Mouse (Mus musculus) limb, embryonic 15.5 days (tissue): Measurements from ENCODE around the gene Sec1. TPM values are rescaled to one million over a fixed set of nuclear protein-coding genes. Genes with fewer than 3 reads are reported as not detected.

Experiments
- ATAC-seq: fragments of 200-750 bp; cut with Nextera tagmentation; 2 replicates; pipeline ENCODE4 v1.8.0; 2017; ENCODE audit warnings: low read depth, moderate TSS enrichment; ENCODE audit not compliant: insufficient number of reproducible peaks, low FRiP score, low TSS enrichment
- H3K27ac ChIP-seq: fragments of 300-500 bp; sonication (generic); 2 replicates; pipeline ENCODE4 v1.5.1; 2015; ENCODE audit warnings: moderate library complexity, mild to moderate bottlenecking, inconsistent platforms
- H3K27me3 ChIP-seq: fragments of 300-500 bp; sonication (generic); 2 replicates; pipeline ENCODE4 v1.6.1; 2015; ENCODE audit warnings: inconsistent platforms
- H3K36me3 ChIP-seq: fragments of 300-500 bp; sonication (generic); 2 replicates; pipeline ENCODE4 v1.6.1; 2015; ENCODE audit warnings: inconsistent platforms
- H3K4me1 ChIP-seq: fragments of 300-500 bp; sonication (generic); 2 replicates; pipeline ENCODE4 v1.6.1; 2015; ENCODE audit warnings: inconsistent platforms
- H3K4me2 ChIP-seq: fragments of 300-500 bp; sonication (generic); 2 replicates; pipeline ENCODE4 v1.6.1; 2015; ENCODE audit warnings: mild to moderate bottlenecking, inconsistent platforms
- H3K4me3 ChIP-seq: fragments of 300-500 bp; sonication (generic); 2 replicates; pipeline ENCODE4 v1.5.1; 2015; ENCODE audit warnings: mild to moderate bottlenecking, inconsistent platforms
- H3K9ac ChIP-seq: fragments of 300-500 bp; sonication (generic); 2 replicates; pipeline ENCODE4 v1.6.1; 2015; ENCODE audit warnings: inconsistent platforms
- H3K9me3 ChIP-seq: fragments of 300-500 bp; sonication (generic); 2 replicates; pipeline ENCODE4 v1.6.1; 2016; ENCODE audit warnings: inconsistent platforms
- WGBS: fragments of 180-500 bp; shearing (Covaris S2); methylation state at CpG from one replicate; pipeline ENCODE4 v1.1.7; 2015; 5-methylcytosine and 5-hydroxymethylcytosine counted together
- polyA plus RNA-seq: library from polyadenylated mRNA; unstranded; fragments of >200 nt; fragmentation: Nextera tagmentation; extraction: Ambion mirVana; gene quantifications from 2 replicates; pipeline ENCODE4 v1.2.1, GENCODE M21; 2015

The Sec1 gene
- polyA plus RNA-seq, 1 experiment from 2014 or later, result 0.56 TPM

DNA sequence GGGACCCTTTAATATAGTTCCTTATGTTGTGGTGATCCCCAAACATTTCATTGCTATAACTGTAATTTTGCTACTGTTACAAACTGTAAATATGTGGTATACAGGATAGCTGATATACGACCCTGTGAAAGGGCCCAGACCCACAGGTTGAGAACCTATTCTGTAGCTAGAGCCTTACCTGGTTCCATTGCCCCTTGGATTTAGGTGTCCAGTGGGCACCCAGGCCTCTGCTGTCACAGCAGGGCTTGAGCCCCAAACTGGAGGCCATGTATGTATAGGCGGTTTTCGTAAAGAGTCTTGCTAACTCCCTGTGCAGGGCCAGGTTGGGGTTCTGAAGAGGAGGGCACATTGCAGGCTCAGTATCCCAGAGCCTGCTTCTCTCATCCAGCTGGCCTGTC lies 22.3 kb upstream of the Sec1 start:
- Histone ChIP-seq H3K36me3 (peaks cover 50% of the 10 kb centered on the region), H3K9me3 (no peaks in the 10 kb centered on the region), H3K4me2 (peak overlapping the region; percentile 90), H3K27ac (no peak overlapping the region), H3K9ac (no peak overlapping the region), H3K4me3 (peak overlapping the region; percentile 73), H3K4me1 (peaks cover 67% of the 10 kb centered on the region), H3K27me3 (no peaks in the 10 kb centered on the region)
- 82% methylated on average over 3 of the region's 3 CpGs for WGBS
- ATAC-seq, result no peak

DNA sequence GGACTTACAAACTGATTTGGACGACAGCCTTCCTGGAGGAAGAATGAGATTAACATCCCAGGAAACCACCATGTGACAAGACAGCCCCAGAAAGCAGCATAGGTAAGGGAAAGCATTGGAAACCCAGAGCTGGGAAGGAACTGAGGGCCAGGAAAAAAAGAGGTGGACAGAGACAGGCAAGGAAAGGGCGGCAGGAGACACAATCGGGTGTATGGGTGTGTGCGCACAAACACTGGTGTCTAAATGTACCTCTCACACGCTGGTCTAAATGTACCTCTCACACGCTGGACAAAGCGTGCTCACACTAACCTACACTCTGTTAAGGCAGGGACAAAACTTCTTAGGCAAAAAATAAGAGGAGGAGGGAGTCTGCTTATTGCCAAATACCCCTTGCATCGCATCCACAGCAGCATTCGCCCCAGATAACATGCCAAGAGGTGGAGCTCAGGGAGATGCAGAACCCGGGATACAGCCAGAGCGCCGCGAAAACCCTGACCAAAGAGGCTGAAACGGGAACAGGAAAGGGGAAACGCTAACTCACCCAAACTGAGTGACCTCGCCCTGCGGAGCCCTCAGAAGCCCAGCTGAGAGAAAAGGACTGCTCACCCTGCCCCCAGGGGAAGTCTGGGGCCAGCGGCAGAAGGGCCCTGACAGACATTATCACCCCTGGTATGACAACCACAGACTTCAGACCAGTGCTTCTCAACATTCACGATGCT lies 21.7 kb upstream of the Sec1 start:
- H3K27me3 ChIP-seq, result no peaks in the 10 kb centered on the region
- peak overlapping the region; percentile 8; the same call in 1 of the 2 replicates for H3K9ac ChIP-seq
- 81% methylated on average over 19 of the region's 19 CpGs for WGBS
- peak overlapping the region; percentile 90 for H3K4me2 ChIP-seq
- H3K36me3 ChIP-seq, result peaks cover 50% of the 10 kb centered on the region
- H3K27ac ChIP-seq, result peak overlapping the region; percentile 77
- H3K4me1 ChIP-seq, result peaks cover 64% of the 10 kb centered on the region
- no peak for ATAC-seq
- peak overlapping the region; percentile 73 for H3K4me3 ChIP-seq
- no peaks in the 10 kb centered on the region for H3K9me3 ChIP-seq

DNA sequence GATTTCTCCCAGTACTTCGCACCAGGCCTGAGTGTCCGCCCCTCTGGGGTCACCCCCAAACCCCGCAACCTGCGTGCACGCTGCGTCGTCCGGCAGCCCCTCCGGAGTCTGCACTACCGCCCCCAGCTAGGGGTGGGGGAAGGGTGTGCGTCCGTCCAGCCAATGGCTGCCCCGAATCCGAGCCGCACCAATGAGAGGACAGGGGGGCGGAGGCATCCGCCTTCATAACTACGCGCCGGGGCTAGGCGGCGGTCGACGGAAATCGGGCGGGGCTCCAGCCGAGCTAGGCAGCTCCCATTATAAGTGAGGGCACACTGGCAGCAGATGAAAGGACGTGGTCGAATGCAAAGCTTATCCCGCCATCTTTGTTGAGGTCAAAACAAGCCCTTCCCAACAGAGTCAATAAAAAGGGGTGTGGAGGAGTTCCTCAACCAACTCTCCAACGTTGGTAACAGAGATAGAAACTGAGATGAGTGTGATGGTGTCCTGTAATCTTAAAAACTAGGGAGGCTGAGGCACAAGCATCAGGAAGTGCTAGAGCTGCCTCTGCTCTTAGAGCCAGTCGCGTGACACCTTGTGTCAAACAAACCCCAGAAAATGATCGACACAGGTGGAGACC lies 21.0 kb upstream of the Sec1 start, which contains the start of gene Rpl18:
TSS of gene Rpl18 (plus strand) at position 368 of the 619 bp plus-strand sequence.
- H3K27ac ChIP-seq, result peak within 1 kb of the TSS; percentile 77
- peak; percentile 90 for ATAC-seq
- 7% methylated on average over 34 of the region's 34 CpGs for WGBS

DNA sequence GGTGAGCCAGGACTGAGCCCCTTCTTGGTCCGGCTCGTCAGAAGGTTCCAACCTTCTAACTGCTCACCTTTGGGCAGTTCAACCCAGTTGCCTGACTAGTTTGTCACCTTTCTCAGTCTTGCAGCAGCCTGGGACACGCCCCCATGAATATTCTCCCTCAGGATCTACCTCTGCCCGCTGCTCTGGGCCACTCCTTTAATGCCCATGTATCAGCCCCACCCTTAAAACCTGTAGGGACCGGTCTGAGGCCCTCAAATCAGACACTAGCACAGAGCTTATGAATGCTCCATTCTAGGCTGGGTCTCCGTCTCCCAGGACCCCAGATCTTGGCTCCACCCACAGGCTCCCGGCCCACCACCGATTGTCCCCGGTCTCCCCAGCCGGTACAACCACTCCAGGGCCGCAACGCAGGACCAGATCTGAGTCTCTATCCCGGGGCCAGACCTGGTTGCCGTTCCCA lies 20.5 kb upstream of the Sec1 start:
- WGBS, result 7% methylated on average over 14 of the region's 14 CpGs
- peak; percentile 16; the same call in 1 of the 2 replicates for ATAC-seq

More for the DNA sequence above, 21.0 kb upstream of the Sec1 start, which contains the start of gene Rpl18:
- H3K4me3 ChIP-seq, result peak within 1 kb of the TSS; percentile 73
- H3K4me1 ChIP-seq, result peaks cover 59% of the 10 kb centered on the region
- H3K9me3 ChIP-seq, result no peaks in the 10 kb centered on the region
- H3K4me2 ChIP-seq, result peak within 1 kb of the TSS; percentile 90
- peaks cover 50% of the 10 kb centered on the region for H3K36me3 ChIP-seq
- peak within 1 kb of the TSS; percentile 68 for H3K9ac ChIP-seq
- H3K27me3 ChIP-seq, result no peaks in the 10 kb centered on the region

DNA sequence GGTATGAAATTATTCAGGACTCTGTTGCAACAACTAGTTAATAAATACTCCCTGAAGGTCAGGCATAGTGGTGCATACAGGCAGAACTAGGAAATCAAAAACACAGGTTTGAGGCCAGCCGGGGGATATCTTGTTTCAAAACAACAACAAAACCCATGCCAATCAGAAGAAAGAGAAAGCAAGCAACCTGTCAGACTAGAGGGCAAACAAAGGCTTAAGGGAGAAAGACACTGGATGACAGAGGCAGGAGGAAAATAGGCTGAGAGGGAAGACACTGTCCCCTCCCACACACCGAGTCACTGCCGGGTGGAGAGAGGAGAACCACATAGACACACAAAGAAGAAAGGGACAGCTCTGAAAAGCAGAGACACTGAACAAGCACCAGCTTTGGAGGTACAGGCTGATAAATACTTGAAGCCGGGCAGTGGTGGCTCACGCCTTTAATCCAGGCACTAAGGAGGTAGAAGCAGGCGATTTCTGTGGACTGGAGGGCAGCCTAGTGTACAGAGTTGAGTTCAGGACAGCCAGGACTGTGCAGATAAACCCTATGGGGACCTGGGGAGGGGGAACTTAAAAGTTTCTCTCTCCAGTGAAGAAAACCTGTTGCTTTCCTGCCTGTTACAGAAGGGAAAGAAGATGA lies 19.8 kb upstream of the Sec1 start:
- no peak overlapping the region; the same call in 1 of the 2 replicates for H3K9ac ChIP-seq
- H3K27me3 ChIP-seq, result no peaks in the 10 kb centered on the region
- no peaks in the 10 kb centered on the region for H3K9me3 ChIP-seq
- peak overlapping the region; percentile 90 for H3K4me2 ChIP-seq
- peak overlapping the region; percentile 73 for H3K4me3 ChIP-seq
- peak overlapping the region; percentile 77; the same call in 1 of the 2 replicates for H3K27ac ChIP-seq
- no peak for ATAC-seq
- 83% methylated on average over 6 of the region's 6 CpGs for WGBS
- H3K4me1 ChIP-seq, result peaks cover 48% of the 10 kb centered on the region
- peaks cover 47% of the 10 kb centered on the region for H3K36me3 ChIP-seq

More for the DNA sequence above, 20.5 kb upstream of the Sec1 start:
- Histone ChIP-seq H3K36me3 (peaks cover 49% of the 10 kb centered on the region), H3K4me1 (peaks cover 54% of the 10 kb centered on the region), H3K4me3 (peak overlapping the region; percentile 73), H3K9me3 (no peaks in the 10 kb centered on the region), H3K4me2 (peak overlapping the region; percentile 90), H3K9ac (peak overlapping the region; percentile 68), H3K27me3 (no peaks in the 10 kb centered on the region), H3K27ac (peak overlapping the region; percentile 77)

DNA sequence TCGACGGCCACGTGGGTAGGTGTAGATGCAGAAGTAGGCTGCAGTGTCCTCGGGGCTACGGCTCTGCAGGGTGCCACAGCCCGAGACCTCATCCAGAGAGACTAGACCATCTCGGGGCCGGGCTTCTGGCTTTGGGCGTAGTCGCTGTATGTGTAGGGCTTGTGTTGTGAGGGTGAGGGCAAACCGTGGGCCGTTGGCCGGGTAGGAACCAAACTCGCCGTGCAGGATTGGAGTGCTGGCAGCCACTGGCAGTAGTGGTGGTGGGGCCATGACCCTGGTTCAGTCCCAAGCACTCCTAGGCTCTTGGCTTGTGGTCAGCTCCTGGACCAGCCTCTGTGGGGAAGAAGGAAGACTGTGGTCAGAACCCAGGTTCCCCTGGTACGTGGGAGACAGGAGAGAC lies 19.2 kb upstream of the Sec1 start:
- peaks cover 45% of the 10 kb centered on the region for H3K36me3 ChIP-seq
- no peaks in the 10 kb centered on the region for H3K27me3 ChIP-seq
- H3K4me3 ChIP-seq, result no peak overlapping the region
- H3K9ac ChIP-seq, result no peak overlapping the region
- peaks cover 50% of the 10 kb centered on the region for H3K4me1 ChIP-seq
- H3K9me3 ChIP-seq, result no peaks in the 10 kb centered on the region
- H3K4me2 ChIP-seq, result no peak overlapping the region
- H3K27ac ChIP-seq, result no peak overlapping the region
- WGBS, result 92% methylated on average over 16 of the region's 16 CpGs
- no peak for ATAC-seq

DNA sequence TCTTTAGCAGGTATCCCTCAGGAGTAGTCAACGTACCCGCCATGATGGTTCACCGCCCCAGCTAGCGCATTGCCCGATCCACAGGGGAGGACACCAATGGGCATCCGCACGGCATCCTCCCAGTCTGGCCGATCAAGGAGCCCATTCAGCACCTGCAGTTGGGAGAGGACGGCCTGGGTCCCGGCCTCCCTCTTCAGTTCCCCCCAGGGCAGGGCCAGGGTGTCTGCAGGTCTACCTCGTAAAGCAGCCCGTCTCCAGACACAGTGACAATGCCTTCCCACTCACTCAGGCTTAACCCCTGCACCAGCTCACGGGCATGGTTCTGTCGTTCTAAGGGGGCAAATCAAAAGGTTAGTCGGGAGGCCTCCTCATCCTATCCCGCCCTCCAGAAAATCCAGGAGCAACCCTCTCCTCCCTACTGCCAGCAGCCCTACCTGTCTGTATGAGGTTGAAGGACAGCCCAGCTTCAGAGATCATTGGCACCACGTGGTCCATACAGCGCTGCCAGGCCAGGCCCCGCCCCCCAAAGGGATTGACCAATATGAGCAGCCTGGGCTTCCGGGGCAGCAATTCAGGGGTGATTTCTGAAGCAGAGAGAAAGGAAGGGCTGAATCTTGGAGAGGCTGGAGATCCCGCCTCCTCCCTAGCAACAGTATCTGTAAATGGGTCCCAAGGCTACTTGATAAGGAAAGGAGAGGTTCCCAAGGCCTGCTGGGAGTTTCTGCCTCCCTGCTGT lies 18.0 kb upstream of the Sec1 start:
- WGBS, result 81% methylated on average over 21 of the region's 21 CpGs
- ATAC-seq, result no peak
- H3K4me3 ChIP-seq, result 0 out of 2 replicates have a peak overlapping the region, but pooled peaks have one; percentile 7
- no peaks in the 10 kb centered on the region for H3K27me3 ChIP-seq
- peaks cover 45% of the 10 kb centered on the region for H3K36me3 ChIP-seq
- peaks cover 62% of the 10 kb centered on the region for H3K4me1 ChIP-seq
- no peak overlapping the region for H3K27ac ChIP-seq
- no peak overlapping the region for H3K9ac ChIP-seq
- H3K9me3 ChIP-seq, result no peaks in the 10 kb centered on the region
- no peak overlapping the region for H3K4me2 ChIP-seq

DNA sequence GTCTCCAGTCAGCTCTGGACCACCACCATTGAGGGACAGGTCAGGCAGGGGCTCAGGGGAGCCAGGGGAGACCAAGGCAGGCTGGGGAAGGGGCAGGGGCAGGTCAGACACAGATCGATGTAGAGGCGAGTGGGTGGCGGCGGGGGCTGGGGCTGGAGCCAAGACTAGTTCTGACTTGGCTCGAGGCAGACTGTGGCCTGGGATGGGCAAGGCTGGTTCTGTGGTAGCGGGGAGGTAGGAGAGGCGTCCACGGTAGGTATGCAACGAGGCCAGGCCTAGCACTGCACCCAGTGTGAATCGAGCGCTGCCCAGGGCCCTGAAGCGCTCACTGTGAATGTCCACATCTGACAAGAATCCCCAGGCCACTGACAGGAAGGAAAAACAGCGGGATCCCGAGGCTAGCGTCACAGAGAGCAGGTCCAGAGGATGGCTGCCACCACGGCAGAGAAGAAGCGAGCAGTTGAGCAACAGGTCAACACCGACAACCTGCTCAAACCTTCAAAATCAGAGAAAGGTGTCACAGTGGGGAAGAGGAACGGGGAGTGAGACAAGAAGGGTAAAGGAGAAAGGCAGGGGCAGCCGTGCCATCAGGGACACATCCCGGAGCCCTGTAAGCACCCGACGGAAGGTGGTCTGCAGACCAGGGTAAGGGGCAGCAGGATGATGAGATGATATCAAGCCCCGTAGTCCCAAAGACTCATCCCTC lies 17.3 kb upstream of the Sec1 start:
- Histone ChIP-seq H3K9me3 (no peaks in the 10 kb centered on the region), H3K4me2 (no peak overlapping the region), H3K9ac (no peak overlapping the region), H3K4me1 (peaks cover 62% of the 10 kb centered on the region), H3K4me3 (no peak overlapping the region), H3K27ac (no peak overlapping the region), H3K27me3 (no peaks in the 10 kb centered on the region), H3K36me3 (peaks cover 45% of the 10 kb centered on the region)
- 88% methylated on average over 24 of the region's 24 CpGs for WGBS
- no peak for ATAC-seq

DNA sequence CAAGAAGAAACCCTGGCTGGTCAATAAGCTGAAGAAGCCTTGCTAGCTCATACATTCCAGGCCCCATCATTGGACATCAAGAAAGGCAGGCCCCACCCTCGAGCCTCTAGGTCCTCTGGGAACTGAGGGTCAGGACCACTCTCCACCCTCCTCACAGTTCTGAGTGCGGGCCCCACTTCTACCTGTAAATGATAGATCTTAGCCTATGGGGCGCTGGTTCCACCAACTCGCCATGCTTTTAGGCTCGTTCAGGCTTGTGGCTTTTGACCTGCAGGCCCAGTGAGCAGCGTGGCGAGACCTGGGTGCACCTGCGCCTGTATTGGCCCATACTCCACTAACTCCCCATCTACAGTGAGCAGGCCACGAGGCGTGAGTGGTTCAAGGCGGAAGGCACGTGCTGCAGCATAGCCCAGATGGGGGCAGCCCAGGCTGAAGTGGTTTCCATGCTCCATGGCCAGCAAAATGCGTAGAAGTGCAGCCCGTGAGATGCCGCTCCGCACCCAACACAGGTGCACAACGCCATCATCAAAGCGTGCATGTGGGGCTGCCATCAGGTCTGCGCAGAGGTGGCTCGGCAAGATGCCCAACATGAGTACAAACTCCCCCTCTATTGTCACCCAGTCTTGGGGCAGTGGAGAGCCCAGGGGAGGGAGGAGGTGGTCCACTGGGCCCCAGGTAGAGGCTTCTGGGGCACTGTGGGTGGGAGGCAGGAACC lies 16.4 kb upstream of the Sec1 start:
- H3K4me2 ChIP-seq, result no peak overlapping the region
- H3K9ac ChIP-seq, result no peak overlapping the region
- no peak overlapping the region for H3K4me3 ChIP-seq
- peaks cover 62% of the 10 kb centered on the region for H3K4me1 ChIP-seq
- no peaks in the 10 kb centered on the region for H3K27me3 ChIP-seq
- H3K9me3 ChIP-seq, result no peaks in the 10 kb centered on the region
- peaks cover 45% of the 10 kb centered on the region for H3K36me3 ChIP-seq
- ATAC-seq, result no peak
- WGBS, result 91% methylated on average over 20 of the region's 20 CpGs
- no peak overlapping the region for H3K27ac ChIP-seq

DNA sequence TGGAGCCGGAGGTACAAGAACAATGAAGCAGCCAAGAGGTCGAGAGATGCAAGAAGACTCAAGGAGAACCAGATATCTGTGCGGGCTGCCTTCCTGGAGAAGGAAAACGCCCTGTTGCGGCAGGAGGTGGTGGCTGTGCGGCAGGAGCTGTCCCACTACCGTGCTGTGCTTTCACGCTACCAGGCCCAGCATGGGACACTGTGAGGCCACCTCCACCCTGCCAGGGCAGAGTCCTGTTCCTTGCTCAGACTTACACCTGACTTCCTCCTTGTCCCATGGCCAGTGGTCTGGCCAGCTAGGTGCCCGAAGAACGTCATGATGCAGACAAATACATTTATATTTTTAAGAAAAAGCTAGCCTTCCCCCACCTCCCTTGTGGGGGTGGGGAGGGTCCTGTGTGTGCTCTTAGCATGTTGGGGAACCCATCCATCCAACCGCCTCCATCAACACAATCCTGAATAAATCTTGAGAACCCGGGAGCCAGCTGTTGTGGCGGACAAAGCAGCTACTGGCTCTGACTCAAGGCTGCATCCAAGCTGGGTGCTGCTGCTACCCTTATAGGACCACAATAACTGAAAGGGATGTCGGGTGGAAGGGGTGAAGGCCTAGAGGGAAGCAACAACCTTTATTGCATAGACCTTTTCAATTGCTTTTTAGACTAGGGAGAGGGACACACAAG lies 15.6 kb upstream of the Sec1 start:
- peaks cover 45% of the 10 kb centered on the region for H3K36me3 ChIP-seq
- H3K4me1 ChIP-seq, result peaks cover 61% of the 10 kb centered on the region
- no peak overlapping the region for H3K4me2 ChIP-seq
- H3K27me3 ChIP-seq, result no peaks in the 10 kb centered on the region
- no peak overlapping the region for H3K4me3 ChIP-seq
- ATAC-seq, result no peak
- 81% methylated on average over 14 of the region's 14 CpGs for WGBS
- no peaks in the 10 kb centered on the region for H3K9me3 ChIP-seq
- no peak overlapping the region for H3K9ac ChIP-seq
- H3K27ac ChIP-seq, result no peak overlapping the region
